Mouse (Mus musculus): ENCODE measurements around the gene Zfp609.

Zfp609 gene

DNA sequence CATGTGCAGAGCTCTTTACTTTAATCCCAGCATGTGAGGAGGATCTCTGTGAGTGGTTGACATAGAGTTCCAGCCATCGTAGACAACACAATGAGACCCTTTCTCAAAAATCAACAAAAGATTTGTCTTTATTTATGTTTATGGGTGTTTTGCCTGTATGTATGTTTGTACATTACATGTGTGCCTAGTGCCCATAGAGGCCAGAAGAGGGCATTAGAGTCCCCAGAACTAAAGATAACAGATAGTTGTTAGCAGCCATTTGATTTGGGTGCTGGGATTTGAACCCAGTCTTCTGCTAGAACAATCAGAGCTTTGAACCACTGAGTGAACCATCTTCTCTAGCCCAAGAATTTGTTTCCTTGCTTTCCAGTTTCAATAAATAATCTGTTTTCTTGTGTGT lies 72.2 kb downstream of the Zfp609 start:
- TF ChIP-seq GATA4 (IDR thresholded peaks at IDR 0.05; ENCODE audit: insufficient replicate concordance, low read length), result no peak

GRCm38 (mm10) chr9:65752632-65753031 lies 74.7 kb downstream of the Zfp609 start:
- no peak for TF ChIP-seq GATA4 (IDR thresholded peaks at IDR 0.05; ENCODE audit: insufficient replicate concordance, low read length)

DNA sequence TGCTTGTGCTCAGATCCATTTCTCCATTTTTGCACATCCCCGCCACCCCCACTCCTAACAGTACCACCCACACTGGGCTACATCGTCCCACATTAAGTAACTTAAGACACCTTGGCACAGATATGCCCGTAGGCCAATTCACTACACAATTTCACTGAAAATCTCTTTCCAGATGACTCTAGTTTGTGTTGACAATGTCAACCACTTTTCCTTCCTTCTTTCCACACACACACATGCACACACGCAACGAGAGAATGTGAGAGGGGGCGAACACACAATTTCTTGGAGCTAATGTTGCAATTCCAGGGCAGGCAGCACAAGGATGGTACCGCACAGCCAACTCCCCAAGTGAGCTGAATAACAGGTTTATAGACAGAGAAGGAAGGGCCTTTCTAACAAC lies 75.5 kb downstream of the Zfp609 start:
- no peak for TF ChIP-seq GATA4 (IDR thresholded peaks at IDR 0.05; ENCODE audit: insufficient replicate concordance, low read length)

DNA sequence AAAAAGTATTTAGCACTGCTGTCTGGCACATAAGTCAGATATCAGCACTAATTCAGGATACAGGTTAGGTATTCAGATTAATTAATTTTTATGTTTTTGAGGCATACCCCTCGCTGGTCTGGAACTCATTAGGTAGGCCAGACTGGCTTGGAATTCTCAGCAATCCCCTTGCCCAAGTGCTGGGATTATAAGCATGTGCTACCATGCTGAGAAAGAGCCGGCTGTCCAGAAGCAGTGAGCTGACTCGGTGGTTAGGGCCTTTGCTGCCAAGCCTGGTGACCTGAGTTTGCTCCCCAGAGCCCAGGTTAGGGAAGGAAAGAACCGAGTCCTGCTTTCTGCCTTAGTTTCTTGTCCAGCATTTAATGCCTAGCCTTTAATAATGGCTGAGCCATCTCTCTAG lies 79.3 kb downstream of the Zfp609 start:
- TF ChIP-seq GATA4 (IDR thresholded peaks at IDR 0.05; ENCODE audit: insufficient replicate concordance, low read length), result no peak

DNA sequence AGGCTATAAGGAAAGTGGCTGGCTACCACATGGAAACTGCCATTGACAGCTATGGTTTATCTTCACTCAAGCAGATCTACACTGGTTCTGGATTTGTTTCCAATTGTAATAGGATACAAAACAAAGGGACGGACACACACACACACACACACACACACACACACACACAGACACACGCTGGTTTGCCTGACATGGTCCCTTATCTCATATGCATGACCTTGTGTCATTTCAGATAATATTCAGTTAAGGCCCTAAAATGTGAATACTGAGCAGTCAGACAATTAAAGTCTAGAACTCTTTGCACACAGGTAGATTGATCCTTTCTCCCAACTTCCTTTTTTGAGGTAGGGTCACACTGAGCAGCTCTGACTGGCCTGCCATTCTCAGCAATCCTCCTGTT lies 80.9 kb downstream of the Zfp609 start:
- no peak for TF ChIP-seq GATA4 (IDR thresholded peaks at IDR 0.05; ENCODE audit: insufficient replicate concordance, low read length)

- TF ChIP-seq GATA4 (IDR thresholded peaks at IDR 0.05; ENCODE audit: insufficient replicate concordance, low read length), result no peak
Measured at GRCm38 (mm10) chr9:65745456-65745855, 81.9 kb downstream of the Zfp609 start.

GRCm38 (mm10) chr9:65744171-65745082 lies 82.9 kb downstream of the Zfp609 start:
- TF ChIP-seq GATA4 (IDR thresholded peaks at IDR 0.05; ENCODE audit: insufficient replicate concordance, low read length), result no peak

- no peak for TF ChIP-seq GATA4 (IDR thresholded peaks at IDR 0.05; ENCODE audit: insufficient replicate concordance, low read length)
Measured at GRCm38 (mm10) chr9:65743809-65744170, 83.6 kb downstream of the Zfp609 start.

DNA sequence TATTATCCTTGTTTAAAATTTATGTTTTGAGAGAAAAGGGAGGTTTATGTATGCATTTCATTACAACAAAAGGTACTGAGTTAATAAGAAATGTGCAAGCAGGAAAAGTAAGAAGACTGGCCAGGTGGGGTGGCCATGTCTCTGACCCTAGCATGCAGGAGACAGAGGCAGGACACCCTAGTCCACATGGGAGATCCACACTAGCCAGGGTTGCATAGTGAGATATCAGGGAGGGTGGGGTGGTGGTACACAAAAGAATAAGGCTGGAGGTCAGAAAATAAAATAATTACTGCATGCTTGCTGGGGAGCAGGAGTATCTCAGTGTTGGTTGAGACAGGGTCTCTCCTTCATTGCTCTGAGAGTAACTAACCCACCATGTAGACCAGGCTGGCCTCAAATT lies 84.0 kb downstream of the Zfp609 start:
- no peak for TF ChIP-seq GATA4 (IDR thresholded peaks at IDR 0.05; ENCODE audit: insufficient replicate concordance, low read length)

GRCm38 (mm10) chr9:65742777-65743176 lies 84.6 kb downstream of the Zfp609 start:
- TF ChIP-seq GATA4 (IDR thresholded peaks at IDR 0.05; ENCODE audit: insufficient replicate concordance, low read length), result no peak

DNA sequence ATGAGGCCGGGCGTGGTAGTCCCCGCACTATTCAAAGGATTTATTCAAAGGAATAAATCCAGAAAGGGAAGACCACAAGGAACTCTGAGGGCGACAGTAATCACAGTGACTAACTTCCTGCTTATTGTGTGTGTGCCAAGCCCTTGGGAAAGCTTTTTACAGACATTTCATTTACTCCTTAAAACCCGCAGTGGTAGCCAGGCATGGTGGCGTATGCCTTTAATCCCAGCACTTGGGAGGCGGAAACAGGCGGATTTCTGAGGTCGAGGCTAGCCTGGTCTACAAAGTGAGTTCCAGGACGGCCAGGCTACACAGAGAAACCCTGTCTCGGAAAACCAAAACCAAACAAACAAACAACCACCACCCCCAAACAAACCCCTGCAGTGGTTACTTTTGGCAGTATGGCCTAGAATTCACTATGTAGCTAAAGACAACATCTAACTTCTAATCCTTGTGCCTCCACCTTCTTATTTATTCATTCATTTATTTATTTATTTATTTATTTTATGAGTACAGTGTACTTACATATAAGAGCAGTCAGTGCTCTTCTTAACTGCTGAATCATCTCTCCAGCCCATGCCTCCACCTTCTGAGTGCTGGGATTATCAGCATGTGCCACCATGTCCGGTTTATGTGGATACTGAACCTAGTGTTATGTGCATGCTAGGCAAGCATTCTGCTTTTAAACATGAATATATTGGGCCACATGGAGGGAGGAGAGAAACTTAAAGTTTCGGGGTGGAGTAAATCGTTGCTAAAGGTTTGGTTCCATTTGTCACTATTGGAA lies 86.1 kb downstream of the Zfp609 start:
- TF ChIP-seq GATA4 (IDR thresholded peaks at IDR 0.05; ENCODE audit: insufficient replicate concordance, low read length), result no peak

GRCm38 (mm10) chr9:65734931-65735330 lies 92.4 kb downstream of the Zfp609 start:
- TF ChIP-seq GATA4 (IDR thresholded peaks at IDR 0.05; ENCODE audit: insufficient replicate concordance, low read length), result no peak

- TF ChIP-seq GATA4 (IDR thresholded peaks at IDR 0.05; ENCODE audit: insufficient replicate concordance, low read length), result no peak
Measured at GRCm38 (mm10) chr9:65728588-65728987, 98.8 kb downstream of the Zfp609 start.

DNA sequence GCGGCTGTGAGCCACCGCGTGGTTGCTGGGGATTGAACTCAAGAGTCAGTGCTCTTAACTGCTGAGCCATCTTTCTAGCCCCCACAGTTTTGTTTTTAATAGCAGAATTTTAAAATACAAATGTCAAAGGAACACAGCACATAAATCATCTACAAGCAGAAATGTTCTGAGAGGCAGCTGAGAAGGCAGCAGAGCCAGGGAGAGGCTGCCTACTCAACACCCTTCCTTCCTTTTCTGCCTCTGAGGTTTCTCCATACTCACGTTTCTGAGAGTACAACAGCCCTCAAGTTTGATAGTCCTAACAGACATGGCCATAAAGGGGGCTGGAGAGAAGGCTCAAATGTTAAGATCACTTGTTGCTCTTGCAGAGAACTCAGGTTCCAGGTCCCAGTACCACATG lies 99.9 kb downstream of the Zfp609 start:
- no peak for TF ChIP-seq GATA4 (IDR thresholded peaks at IDR 0.05; ENCODE audit: insufficient replicate concordance, low read length)

DNA sequence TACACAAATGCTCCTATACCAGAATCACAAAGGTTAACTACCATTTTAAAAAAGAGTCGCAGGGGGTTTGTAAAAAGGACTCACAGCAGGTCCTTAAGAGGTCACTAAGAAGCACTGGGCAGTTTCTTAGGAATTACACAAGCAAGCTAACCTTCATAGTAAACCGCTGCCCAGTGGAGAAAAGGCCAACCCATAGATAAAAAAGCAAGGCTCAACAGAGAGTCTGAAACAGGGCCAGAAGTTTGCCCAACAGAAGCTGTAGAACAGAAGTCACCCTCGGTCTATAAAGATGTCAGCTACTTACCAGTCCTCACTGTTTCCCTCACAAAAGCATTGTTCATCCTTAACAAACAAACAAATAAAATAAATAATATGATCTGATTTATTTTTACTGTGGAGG lies 100.9 kb downstream of the Zfp609 start:
- TF ChIP-seq GATA4 (IDR thresholded peaks at IDR 0.05; ENCODE audit: insufficient replicate concordance, low read length), result no peak

DNA sequence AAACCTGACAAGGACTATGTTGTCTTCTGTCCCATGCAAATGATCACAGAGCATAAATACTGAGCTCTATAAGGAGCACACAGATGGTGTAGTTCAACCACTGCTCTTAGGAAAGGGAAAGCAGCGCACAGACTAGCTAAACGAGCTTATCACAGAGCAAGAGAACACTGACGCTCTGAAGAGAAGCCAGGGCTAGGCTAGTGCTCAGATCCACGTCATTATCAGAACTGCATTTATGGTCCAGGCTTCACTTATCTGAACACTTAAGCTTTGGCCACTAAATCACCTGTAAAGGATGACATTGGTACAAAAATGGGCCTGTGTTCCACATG lies 102.1 kb downstream of the Zfp609 start:
- no peak for TF ChIP-seq GATA4 (IDR thresholded peaks at IDR 0.05; ENCODE audit: insufficient replicate concordance, low read length)

All from liver, adult (tissue).